Mouse (Mus musculus) layer of hippocampus, postnatal 14 days (tissue): ENCODE measurements around the gene Casc1. TPM values are rescaled to one million over a fixed set of nuclear protein-coding genes. Genes with fewer than 3 reads are reported as not detected.
A peak's percentile ranks its signal among the peaks of the same experiment; 100 is the strongest.

Experiments
- DNase-seq, 2 experiments: peaks; one replicate each; pipeline ENCODE4 v3.0.0; 2021 to 2022; ENCODE audit warnings: low spot score in 2 of 2, mixed read lengths in 1 of 2
- long read RNA-seq, 2 experiments: library from polyadenylated mRNA; stranded (forward); transcript quantifications; one replicate each; pipeline ENCODE4 v2.0.0; 2021
- total RNA-seq, 2 experiments: library from RNA; stranded (reverse); gene quantifications; 2 replicates each; pipeline ENCODE4 v1.2.3; 2021

Gene Casc1
- total RNA-seq = 1 to 10 TPM; 1.7 to 2.4 TPM
- long read RNA-seq, experiment 1, partial matches to known transcripts = 0 of 1 reads
- long read RNA-seq, experiment 1, other reads (novel, unspliced or antisense) = 1 of 1 reads
- long read RNA-seq, experiment 2 = 0 reads

DNA sequence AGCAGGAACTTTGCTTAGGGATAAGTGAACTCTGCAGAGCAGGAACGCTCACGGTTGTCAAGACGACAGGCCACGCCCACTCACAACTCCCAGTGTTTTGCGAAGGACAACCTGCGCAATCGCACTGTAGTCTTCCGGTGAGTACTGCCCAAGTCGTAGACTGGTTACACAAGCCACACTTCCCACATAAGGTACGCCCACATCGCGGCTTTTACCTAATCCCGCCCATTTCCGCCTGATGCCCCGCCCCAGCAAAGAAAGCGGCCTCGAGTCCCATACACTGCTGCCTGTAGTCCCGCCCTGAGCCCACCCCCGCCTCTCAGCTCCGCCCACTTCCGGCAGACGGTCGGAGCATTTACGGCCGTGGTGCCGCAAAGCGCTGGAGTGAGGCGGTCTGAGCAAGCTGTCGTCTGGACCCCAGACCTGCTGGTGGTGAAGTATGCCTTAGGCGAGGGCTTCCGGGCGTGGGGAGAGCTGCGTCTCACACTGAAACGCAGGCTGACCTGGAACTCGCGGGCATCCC, at the start of gene Casc1, which contains the start of gene Etfrf1:
Casc1 (minus strand) TSS at position 190 of the 523 bp plus-strand sequence.
Etfrf1 (plus strand) TSS at position 319 of the 523 bp plus-strand sequence.
- peak; percentile 95 to 99 for DNase-seq

DNA sequence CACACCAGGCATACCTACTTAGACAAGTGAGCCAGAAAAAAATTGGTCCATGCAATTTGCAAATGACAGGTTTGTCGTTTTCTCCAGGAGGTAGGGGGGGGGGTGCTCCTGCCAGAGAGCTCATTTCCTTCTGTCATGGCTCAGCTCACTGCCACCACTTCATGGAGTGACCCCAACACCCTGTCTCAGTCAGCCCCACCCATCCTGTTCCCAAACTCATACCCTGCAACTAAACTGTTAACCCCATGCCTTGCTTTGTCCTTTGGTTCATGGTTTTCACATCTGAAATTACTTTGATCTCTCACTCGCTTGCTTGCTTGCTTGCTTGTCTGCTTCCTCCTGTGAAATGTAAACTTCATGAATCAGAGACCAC, 45.9 kb upstream of the Casc1 start:
- no peak for DNase-seq

DNA sequence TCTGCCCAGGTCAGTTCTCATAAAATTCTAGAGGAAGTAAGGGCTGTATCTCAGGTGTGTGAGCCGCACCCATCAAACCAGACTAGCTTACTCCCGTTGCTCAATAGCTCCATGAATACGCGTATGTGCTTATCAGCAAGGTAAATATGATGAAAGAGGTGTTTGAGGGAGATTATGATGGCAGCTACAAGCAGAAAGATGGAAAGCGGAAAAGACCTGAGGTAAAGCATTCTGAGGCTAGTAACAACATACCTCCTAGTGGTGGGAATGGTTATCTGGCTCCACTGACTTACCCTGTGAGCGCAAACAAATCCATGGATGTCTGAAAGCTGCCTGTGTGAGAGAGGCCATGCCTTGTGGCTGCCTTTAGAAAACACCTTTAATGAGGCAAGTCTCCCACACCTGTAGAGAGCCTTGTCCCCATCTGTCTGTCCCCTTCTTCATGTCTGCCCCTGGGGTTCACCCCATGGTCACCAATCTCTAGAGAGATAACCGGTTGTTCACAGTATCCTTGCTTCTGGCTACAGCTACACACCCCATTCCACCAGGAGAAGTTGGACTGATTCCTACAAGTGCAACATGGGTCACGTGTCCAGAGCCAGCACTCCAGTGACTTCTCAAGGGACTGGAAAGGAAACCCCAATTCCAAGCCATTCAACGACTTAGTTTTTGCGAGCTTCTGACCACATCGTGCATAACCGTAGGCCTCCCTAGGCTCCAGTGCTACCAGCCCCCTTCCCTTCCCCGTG, 45.3 kb upstream of the Casc1 start:
- DNase-seq = no peak

DNA sequence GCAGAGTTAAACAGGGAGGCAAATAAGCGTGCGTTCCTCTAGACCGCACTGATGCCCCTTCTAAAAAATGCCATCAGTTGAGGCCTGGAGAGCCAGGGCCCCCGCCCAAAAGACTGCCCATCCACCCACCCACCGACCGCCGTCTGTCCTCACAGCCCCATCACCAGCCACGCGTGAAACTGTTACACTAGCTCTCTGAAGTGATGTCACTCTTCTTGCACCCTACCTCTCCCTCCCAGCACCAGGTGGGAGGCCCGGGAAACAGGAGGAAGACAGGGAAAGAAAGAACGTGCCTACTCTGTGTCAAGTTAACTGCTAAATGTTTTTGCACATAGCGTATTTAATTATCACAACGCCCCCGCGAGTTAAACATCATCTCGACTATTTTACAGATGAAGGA, 40.0 kb upstream of the Casc1 start:
- peak; percentile 15 to 28 for DNase-seq

DNA sequence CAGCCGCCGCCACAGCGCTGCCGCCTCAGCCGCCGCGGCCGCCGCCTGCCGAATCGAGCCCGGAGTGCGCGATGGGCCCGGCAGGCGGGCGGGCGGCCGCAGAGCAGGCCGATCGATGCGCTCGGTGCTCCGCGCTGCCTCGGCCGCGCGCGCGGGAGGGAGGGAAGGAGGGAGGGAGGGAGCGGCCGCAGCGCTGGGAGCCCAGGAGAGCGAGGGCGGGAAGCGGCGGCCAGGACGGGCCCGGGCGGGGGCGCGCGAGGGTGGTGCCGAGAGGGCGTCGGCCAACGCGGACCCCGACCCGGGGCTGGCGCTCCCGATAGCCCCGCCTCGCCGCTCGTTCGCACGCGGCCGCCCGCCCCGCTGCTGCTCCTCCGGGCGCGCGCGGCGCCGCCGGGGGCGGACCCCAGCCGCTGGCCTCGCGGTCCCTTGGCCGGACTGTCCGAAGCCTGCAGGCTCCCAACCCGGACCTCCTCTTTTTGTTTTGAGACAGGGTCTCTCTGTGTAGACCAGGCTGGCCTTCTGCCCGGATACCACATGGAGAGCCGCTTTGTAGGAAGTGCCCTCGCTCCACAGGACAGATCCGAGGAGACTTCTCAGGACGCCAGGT, 39.5 kb upstream of the Casc1 start, which contains the start of gene Kras:
Kras (minus strand) TSS at position 55 of the 607 bp plus-strand sequence.
- peak; percentile 82 to 86 for DNase-seq

DNA sequence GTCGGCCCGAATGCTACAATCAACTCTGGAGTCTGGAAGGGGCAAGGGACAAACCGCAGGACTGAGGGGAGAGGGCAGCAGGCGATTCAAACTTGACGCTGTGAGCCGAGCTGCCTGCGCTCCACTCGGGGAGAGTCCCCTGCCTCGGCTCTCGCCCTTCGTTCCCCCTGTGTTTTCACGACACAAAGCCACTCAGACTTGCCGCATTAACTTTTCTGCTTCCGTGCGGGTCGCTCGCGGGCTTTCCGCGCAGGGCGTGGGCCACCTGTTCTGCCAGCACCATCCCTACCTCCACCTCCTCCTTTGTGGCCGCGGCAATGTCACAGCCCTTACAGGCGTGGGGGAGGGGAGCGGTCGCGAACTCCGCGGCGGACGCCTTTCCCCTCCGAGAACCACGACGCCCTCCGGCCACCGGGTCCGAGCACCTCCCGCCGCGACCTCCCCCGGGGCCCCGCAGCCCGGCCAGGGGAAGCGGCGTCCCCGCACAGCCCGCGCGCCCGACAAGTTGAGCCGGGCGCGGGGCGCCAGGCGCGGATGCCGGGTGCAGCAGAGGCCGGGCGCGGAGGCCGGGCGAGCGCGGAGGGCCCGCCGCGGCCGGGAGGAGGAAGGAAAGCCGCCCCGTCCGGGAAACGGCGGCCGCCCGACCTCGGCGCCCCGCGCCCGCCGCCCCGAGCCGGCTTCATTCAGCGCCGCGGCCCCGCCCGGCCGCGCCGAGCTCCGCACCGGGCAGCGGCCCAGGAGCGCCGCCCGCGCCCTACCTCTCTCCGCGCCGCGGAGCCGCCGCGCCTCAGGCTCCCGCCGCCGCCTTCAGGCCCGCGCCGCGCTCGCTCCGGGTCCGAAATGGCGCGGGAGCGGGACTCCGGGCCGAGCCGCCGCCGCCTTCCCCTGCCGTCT, 38.7 kb upstream of the Casc1 start:
- DNase-seq = peak; percentile 24 to 29

DNA sequence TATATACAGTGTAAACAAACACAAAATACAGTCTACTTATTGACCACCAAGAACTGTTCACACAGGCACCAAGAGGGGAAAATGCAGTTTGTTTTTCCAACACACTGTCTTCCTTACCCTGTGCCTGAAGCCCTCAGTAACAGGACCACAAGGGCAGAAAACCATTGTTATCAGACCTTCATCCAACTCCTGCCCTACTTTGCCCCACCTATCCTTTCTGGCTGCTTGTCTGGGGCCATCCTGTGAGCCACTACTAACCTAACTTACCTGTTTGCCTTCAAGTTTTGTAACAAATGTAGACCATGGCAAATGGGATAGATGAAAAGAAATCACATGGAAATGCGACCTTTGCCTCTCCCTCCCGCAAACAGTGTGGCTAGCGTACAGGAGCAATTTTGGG, 37.1 kb upstream of the Casc1 start:
- no peak for DNase-seq

DNA sequence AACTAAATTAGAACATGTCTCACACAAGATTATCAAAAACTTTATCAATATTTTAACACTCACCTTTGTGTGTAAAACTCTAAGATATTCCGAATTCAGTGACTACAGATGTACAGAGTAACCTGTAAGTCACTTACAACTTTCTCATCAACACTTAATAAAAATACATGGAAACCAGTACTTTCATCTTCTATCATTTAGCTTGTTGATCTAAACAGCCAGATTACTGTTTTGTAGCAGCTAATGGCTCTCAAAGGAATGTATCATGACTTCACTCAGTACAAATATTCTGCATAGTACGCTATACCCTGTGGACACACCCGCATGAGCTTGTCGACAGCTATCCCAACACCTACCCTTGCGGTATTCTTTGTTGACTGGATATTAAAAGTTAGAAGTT, 36.0 kb upstream of the Casc1 start:
- DNase-seq = no peak

DNA sequence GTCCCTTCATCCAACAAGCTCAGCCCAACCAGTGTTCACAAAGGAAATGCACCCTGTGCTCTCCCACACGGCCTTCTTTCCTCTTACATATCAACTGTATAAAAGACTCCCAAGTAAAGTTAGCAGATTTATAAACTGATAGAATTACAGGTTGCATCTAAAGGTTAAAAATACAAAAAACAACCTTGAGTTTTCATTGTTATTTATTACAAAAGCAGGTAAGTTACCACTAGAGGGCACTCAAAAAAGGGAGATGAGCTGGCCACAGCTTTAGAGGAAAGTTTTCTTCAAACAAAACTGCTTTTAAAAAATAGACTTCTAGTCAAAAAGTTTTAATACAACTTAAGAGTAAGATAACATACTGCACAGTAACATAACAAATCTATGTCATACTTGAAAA, 31.7 kb upstream of the Casc1 start:
- DNase-seq = no peak

DNA sequence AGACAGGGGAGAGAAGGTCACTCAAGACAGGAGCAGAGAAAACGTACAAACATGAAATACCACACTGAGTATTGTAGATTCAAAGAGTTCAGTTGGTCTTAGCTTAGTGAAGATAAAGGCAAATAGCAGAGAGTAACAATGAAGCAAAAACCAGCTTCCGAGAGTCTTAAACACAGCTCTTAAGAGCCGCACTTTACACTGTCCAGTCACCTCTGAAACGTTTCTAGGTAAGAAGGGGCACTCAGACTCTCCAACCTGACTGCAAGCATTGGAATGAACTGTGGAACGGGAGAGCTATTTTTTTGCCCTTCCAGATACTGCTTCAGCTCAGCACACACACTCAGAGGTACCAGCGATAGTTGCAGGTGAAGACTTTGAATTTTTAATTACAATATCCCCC, 29.5 kb upstream of the Casc1 start:
- no peak for DNase-seq

DNA sequence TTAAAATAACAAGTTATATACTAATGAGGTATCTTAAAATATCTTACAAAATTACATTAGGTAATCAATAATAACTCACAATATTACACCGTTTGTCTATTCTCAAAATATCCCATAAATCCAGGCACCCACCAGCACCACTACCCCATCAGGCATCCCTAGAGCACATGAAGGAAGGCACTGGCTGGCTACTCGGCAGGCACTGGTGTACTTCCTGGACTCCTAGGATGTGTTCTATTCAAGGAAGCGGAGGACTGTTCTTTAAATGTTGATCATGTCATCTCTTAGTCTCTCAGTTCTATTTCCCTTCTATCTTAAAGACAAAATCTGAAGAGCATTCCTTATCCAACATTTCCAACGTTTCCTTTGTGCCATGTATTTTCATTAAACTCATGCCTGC, 26.3 kb upstream of the Casc1 start:
- no peak for DNase-seq

DNA sequence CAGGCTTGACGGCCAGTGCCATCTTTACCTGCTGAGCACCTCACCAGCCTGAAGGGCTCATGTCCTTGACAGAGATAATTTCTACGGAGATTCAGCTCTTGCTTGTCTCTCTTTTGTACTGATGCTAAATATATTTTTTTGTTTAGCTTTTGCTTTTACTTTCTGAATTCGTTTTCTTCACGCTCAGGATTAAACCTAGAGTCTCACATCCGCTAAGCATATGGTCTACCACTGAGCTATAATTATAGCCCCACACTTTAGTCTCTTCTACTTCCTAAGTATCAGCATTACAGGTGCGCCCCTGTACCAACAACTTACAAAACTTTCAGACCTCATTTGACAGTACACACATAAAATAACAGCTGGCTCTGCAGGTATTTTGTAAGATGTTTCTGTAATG, 24.6 kb upstream of the Casc1 start:
- no peak for DNase-seq

DNA sequence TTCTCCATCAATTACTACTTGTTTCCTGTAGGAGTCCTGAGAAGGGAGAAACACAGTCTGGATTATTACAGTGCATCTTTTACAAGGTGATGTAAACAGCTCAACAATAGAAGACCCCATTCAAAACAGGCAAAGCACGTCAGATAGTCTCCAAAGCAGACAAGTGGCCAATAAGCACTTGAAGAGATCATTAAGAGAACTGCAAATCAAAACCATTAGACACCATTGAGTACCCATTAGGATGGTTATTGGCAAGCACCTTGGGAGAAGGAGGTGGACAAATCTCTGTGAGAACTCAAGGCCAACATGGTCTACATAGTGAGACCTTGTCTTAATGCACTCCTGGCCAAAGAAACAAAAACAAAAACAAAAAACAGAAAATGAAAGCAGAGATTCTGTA, 23.6 kb upstream of the Casc1 start:
- no peak for DNase-seq

DNA sequence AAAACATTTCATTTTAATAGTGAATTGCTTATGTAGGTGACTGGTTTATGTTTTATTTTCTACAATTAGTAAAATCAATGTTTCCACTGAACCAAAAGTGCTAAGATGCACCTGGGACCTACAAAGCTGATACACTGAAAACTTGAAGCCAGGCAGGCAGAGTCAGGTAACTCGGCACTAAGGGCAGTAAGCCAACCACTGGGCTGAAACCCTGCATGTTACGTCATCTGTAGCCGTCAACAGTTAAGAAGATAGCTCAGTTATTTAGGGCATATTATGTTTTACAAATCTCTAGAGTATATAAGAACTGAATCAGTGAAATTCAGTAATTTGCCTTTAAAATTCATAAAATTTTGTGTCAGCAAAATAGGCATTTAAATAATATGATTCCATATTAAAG, 15.5 kb upstream of the Casc1 start:
- no peak for DNase-seq

DNA sequence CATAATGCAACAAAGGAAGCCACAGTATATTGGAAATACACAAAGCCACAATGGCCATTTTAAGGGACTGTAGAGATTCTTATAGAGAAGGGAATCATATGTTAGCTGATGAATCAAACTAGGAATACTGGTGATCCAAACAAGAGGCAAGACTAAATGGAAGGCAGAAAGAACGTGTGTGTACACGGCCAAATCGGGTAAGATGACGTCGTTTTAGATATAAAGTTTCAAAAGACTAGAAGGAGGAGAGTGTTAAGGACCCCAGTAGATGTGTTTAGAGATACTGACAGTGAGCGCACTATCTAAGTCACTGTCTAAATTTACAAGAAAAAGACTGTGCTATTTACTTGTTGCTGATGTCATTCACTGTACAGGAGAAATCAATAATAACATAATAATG, 13.4 kb upstream of the Casc1 start:
- no peak for DNase-seq

DNA sequence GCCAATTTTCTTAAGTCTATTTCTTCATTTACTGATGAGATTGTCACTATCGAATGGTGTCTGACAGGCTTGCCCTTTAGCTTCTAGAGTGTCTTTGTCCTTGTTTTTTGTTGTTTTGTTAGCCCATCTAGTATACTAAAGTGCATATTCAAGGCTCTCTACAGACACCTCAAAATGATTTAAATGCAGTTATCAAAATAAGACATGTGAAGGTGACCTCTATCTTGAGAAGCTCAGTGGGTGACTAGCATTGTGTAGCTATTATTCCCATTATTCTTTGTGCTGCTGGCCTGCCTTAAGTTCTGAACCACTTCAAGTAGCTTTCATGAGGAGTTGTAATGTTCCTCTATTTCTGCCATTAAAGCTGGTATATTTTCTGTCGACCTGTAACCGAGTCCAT, 5.0 kb upstream of the Casc1 start:
- DNase-seq = no peak

DNA sequence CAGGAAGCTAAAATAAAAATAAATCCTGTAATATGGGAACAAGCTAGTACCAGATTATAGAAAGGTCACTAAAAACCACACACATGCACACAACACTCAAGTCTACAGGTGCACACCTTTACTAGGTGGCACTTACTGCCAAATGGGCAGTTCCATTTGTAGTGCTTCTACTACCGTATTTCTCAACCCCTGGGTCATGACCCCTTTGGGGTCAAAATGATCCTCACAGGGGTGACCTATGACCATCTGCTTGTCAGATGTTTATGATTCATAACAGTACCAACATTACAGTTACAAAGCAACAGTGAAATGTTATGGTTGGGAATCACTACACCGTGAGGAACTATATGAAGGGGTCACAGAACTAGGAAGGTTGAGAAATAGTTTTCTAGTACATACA, 3.1 kb upstream of the Casc1 start:
- DNase-seq = no peak

DNA sequence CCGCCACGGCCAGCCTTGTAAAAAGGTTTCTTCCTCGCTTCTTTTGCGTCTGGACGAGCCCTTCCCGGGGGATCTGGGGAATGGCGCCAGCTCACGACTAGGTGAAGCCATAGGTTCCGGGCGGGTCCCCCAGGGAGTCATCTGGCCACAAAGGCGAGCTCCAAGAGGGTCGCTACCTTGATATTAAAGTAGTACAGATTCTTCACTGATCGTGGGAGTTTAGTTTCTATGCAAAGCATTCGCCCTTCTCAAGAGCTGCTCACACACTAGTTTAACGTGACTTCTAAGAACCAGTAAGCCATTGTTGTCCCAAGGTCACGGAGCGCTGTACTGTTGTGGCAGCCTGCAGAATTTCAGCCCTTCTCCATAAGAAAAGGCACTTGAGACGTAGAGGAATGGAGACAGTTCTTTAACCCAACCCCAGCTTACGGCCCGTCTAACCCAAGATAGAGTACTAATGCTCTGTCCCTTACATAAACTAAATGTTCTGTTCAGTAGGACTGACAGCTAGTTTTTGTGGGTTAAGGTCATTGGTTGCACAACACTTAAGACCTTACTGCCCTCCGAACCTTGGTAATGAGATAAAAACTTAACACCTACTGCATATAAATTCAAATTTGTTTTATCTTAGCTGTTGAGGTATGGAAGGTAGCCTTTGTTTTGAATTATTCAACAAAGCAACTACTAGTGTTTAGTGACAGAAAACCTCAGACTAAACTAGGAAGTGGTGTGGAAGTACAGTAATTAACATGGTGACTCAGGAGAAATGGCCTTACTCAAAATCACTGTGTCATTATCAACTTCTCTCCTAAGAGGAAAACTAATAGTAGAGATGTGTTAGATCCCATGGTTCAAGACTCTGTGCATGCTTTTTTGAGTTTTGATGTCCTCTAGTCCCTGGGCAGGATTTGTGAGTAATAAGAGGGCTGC, 836 bp upstream of the Casc1 start:
- DNase-seq = no peak

DNA sequence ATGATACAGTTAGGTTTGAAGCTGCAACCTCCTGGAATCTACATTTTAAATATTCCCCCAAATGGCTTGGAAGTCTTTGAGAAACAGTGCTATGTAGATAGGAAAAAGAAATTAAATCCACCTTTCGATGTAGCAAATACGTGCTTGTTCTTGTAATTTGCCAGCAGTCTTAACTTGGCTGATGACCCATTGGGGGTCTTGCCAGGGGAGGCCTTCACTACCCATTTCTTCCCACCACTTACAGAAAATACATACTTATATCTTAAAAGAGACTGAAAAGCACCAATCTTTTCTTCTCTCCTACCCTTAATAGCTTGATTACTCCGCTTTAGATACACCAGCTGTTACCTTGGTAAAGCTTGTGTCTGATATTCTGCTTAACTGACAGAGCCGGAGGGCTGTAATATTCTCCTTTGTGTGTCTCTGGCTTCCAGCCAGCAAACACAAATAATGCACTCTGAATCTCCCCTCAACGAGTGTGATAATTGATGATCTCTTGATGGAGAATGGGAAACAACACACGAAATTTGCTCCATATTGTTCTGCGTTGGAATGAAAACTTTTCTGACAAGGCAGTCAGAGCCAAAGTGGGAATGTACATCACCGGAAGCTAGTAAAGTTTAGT, 637 bp downstream of the Casc1 start:
- peak in 1 of 2 experiments; percentile 45 for DNase-seq

DNA sequence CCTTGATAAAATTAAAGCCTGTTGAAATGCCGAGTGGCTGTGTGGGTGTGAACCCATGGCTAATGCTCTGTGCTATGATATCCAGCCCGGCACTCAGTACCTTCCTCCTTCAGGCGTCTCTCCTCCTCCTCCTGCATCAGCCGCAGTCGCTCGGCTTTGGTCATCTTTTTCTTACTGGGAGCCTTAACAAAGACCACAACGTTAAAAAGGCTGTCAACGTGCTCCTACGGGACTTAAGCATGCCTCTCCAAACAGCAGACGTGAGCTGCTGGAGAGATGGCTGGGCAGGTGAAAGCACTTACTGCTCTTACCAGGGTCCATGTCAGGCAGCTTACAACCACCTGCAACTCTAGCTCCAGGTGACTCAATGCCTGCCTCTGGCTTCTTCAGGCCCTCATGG, 5.7 kb downstream of the Casc1 start:
- DNase-seq = no peak
